Mouse (Mus musculus): ENCODE measurements at regions not wholly inside any gene's neighbourhood (a gene's known extent, or its start where the extent isn't known, plus 50 kb on each side); places are given as distances from the start of the nearest gene placed in this dataset.
A peak's percentile ranks its signal among the peaks of the same experiment; 100 is the strongest.

- peak; percentile 7 to 38 for DNase-seq (ENCODE audit: low spot score in 2 of 2)
These were observed 126.8 kb downstream of the Polr2m start for GRCm38 (mm10) chr9:71358961-71359360.

- no peak for DNase-seq (ENCODE audit: low spot score in 2 of 2)
These were observed 130.0 kb downstream of the Polr2m start for GRCm38 (mm10) chr9:71355721-71356120.

Measured in frontal cortex, postnatal 36 days (tissue).